Mouse (Mus musculus) megakaryocyte, embryonic 14.5 days (primary cell): ENCODE results near the gene Kcnk15.

Source experiments
- FLI1 ChIP-seq: IDR thresholded peaks from 2 replicates; pipeline ENCODE4 v1.6.1; 2012; ENCODE audit warnings: low read length, inconsistent platforms, mixed read lengths
- GATA1 ChIP-seq: IDR thresholded peaks from 3 replicates; pipeline ENCODE4 v1.6.1; 2012; ENCODE audit warnings: mixed read lengths, low read length, inconsistent platforms, borderline replicate concordance

- TF ChIP-seq GATA1 = no peak
- TF ChIP-seq FLI1 = no peak
These were observed at the start of gene Kcnk15 for GRCm38 (mm10) chr2:163853461-163853901.
